Mouse (Mus musculus) liver, postnatal 0 days (tissue): ENCODE measurements around the gene Hnrnph3.

Source experiments
- CTCF ChIP-seq: sonication (generic); IDR thresholded peaks from 2 replicates; pipeline ENCODE4 v1.5.1; 2016; ENCODE audit warnings: antibody characterized with exemption, low read depth
- EP300 ChIP-seq: IDR thresholded peaks from 2 replicates; pipeline ENCODE4 v1.6.1; 2016; ENCODE audit warnings: antibody characterized with exemption, low read depth, mild to moderate bottlenecking

GRCm38 (mm10) chr10:63039867-63040628, 16.0 kb upstream of the Hnrnph3 start:
- no peak for TF ChIP-seq CTCF
- TF ChIP-seq EP300, result no peak
